Mouse (Mus musculus) E14TG2a.4 (cell line): ENCODE measurements around the gene Fnip2.

Experiments
- CTCF ChIP-seq: conservative IDR thresholded peaks from 2 replicates; pipeline ENCODE4 v1.5.1; 2014; ENCODE audit warnings: low read length
- NANOG ChIP-seq: IDR thresholded peaks from 2 replicates; pipeline ENCODE4 v1.6.1; 2014; ENCODE audit warnings: borderline replicate concordance, low read length, mixed read lengths

DNA sequence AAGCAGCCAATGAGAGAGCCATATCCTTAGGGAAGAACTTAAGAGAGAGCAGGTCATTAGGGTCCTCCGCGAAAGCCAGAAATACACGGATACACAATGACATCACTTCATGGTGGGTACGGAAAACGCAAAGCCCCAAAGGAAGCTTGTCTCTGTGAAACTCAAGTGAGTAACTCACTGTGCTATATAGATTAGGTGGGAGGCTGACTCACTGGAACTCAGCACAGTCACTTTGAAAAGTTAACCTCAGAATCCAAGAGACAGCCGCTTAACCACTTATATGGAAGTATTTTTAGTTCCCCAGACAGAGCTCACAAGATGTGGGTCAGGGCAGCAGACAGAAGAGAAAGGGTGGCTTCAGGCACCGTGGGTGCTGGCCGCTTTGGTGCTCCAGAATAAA is 122.6 kb downstream of the Fnip2 start:
- TF ChIP-seq CTCF (no peak), NANOG (no peak)
